Mouse (Mus musculus) intestine, embryonic 16.5 days (tissue): Measurements from ENCODE around the gene 2300003K06Rik. TPM values are rescaled to one million over a fixed set of nuclear protein-coding genes. Genes with fewer than 3 reads are reported as not detected.
"Not testable (repeated sequence)": the region's sequence is repeated elsewhere in the genome, so short reads cannot be mapped to it uniquely, and the experiment has no call there.

ENCODE experiments used
- ATAC-seq: fragments of 200-750 bp; cut with Nextera tagmentation; 2 replicates; pipeline ENCODE4 v1.8.0; 2017; ENCODE audit warnings: moderate TSS enrichment, moderate library complexity
- H3K27ac ChIP-seq: fragments of 300-500 bp; sonication (generic); 2 replicates; pipeline ENCODE4 v1.5.1; 2014; ENCODE audit warnings: mild to moderate bottlenecking, low read length
- H3K27me3 ChIP-seq: fragments of 300-500 bp; sonication (generic); replicated peaks from 2 replicates; pipeline ENCODE4 v1.6.1; 2014; ENCODE audit warnings: low read length, control low read depth, mixed read lengths; ENCODE audit not compliant: control insufficient read depth, insufficient read depth
- H3K36me3 ChIP-seq: fragments of 300-500 bp; sonication (generic); 2 replicates; pipeline ENCODE4 v1.6.1; 2014; ENCODE audit warnings: low read length, control low read depth; ENCODE audit not compliant: control insufficient read depth, insufficient read depth
- H3K4me1 ChIP-seq: fragments of 300-500 bp; sonication (generic); 2 replicates; pipeline ENCODE4 v1.6.1; 2014; ENCODE audit warnings: low read length, control low read depth, mixed read lengths; ENCODE audit not compliant: control insufficient read depth, insufficient read depth
- H3K4me2 ChIP-seq: fragments of 300-500 bp; sonication (generic); 2 replicates; pipeline ENCODE4 v1.6.1; 2014; ENCODE audit warnings: low read depth, low read length, control low read depth
- H3K4me3 ChIP-seq: fragments of 300-500 bp; sonication (generic); 2 replicates; pipeline ENCODE4 v1.5.1; 2014; ENCODE audit warnings: mild to moderate bottlenecking, low read length
- H3K9ac ChIP-seq: fragments of 300-500 bp; sonication (generic); 2 replicates; pipeline ENCODE4 v1.6.1; 2014; ENCODE audit warnings: low read depth, low read length
- H3K9me3 ChIP-seq: fragments of 300-500 bp; sonication (generic); 2 replicates; pipeline ENCODE4 v1.6.1; 2016; ENCODE audit warnings: low read length, control low read depth; ENCODE audit not compliant: control insufficient read depth
- WGBS: fragments of 180-500 bp; shearing (Covaris S2); extraction: QIAGEN DNeasy Blood & Tissue Kit; methylation state at CpG from one replicate; pipeline ENCODE4 v1.1.7; 2014; 5-methylcytosine and 5-hydroxymethylcytosine counted together
- polyA plus RNA-seq: library from polyadenylated mRNA; unstranded; fragments of >200 nt; fragmentation: Nextera tagmentation; extraction: Ambion mirVana; gene quantifications from 2 replicates; pipeline ENCODE4 v1.2.1, GENCODE M21; 2015

Gene 2300003K06Rik
- polyA plus RNA-seq, 1 experiment from 2014 or later = not detected

- not testable (repeated sequence) for H3K27me3 ChIP-seq, H3K4me2 ChIP-seq, H3K9ac ChIP-seq, H3K27ac ChIP-seq, ATAC-seq, H3K9me3 ChIP-seq, H3K4me1 ChIP-seq, H3K4me3 ChIP-seq, H3K36me3 ChIP-seq
- 91% methylated on average over 2 of the region's 2 CpGs for WGBS
Observed at GRCm38 (mm10) chr11:99815566-99815965, 22.3 kb downstream of the 2300003K06Rik start, which contains the start of gene Gm11564. TSS of gene Gm11564 (minus strand) at chr11:99815666.

- not testable (repeated sequence) for H3K27me3 ChIP-seq, ATAC-seq, H3K27ac ChIP-seq, H3K4me1 ChIP-seq, H3K9me3 ChIP-seq, H3K4me3 ChIP-seq, H3K9ac ChIP-seq, H3K36me3 ChIP-seq, H3K4me2 ChIP-seq
Observed at GRCm38 (mm10) chr11:99809792-99810191, 28.1 kb downstream of the 2300003K06Rik start, which contains the start of gene Krtap4-13. TSS of gene Krtap4-13 (minus strand) at chr11:99809892.

GRCm38 (mm10) chr11:99804346-99804745 lies 33.5 kb downstream of the 2300003K06Rik start, which contains the start of gene Gm11554:
TSS of gene Gm11554 (minus strand) at chr11:99804446.
- no CpG with 5 or more reads among the region's 1 CpGs for WGBS
- not testable (repeated sequence) for H3K4me2 ChIP-seq, H3K4me3 ChIP-seq, H3K9me3 ChIP-seq, H3K4me1 ChIP-seq, H3K9ac ChIP-seq, H3K36me3 ChIP-seq, H3K27me3 ChIP-seq, H3K27ac ChIP-seq, ATAC-seq

GRCm38 (mm10) chr11:99798832-99799231 lies 39.0 kb downstream of the 2300003K06Rik start, which contains the start of gene Gm11569:
TSS of gene Gm11569 (minus strand) at chr11:99798932.
- not testable (repeated sequence) for H3K4me1 ChIP-seq, H3K9me3 ChIP-seq, H3K4me2 ChIP-seq, H3K4me3 ChIP-seq, ATAC-seq, H3K36me3 ChIP-seq, H3K9ac ChIP-seq, H3K27me3 ChIP-seq, H3K27ac ChIP-seq
- no CpG with 5 or more reads among the region's 1 CpGs for WGBS

- Histone ChIP-seq H3K27ac (no peak within 1 kb of the TSS), H3K9ac (no peak within 1 kb of the TSS), H3K9me3 (no peaks in the 10 kb centered on the region), H3K4me3 (no peak within 1 kb of the TSS), H3K4me1 (no peaks in the 10 kb centered on the region), H3K4me2 (no peak within 1 kb of the TSS), H3K27me3 (no peaks in the 10 kb centered on the region), H3K36me3 (no peaks in the 10 kb centered on the region)
- ATAC-seq = no peak
- 78% methylated on average over 2 of the region's 2 CpGs for WGBS
Observed at GRCm38 (mm10) chr11:99793367-99793766, 44.5 kb downstream of the 2300003K06Rik start, which contains the start of gene Gm11596. TSS of gene Gm11596 (minus strand) at chr11:99793467.

Other genes starting within 250 kb of the 2300003K06Rik start
- gene Krtap1-3, start 246.7 kb downstream of the 2300003K06Rik start, polyA plus RNA-seq = not detected in 2 replicates
- not detected in 2 replicates for gene Krtap9-3, start 240.0 kb downstream of the 2300003K06Rik start, polyA plus RNA-seq
- not detected in 2 replicates for gene Gm11938, start 234.8 kb downstream of the 2300003K06Rik start, polyA plus RNA-seq
- not detected in 2 replicates for gene Gm11937, start 227.9 kb downstream of the 2300003K06Rik start, polyA plus RNA-seq
- not detected in 2 replicates for gene Krtap2-4, start 223.2 kb downstream of the 2300003K06Rik start, polyA plus RNA-seq
- gene Gm11562, start 217.6 kb downstream of the 2300003K06Rik start, polyA plus RNA-seq = not detected in 2 replicates
- gene Krtap4-1, start 209.8 kb downstream of the 2300003K06Rik start, polyA plus RNA-seq = not detected in 2 replicates
- not detected in 2 replicates for gene Krtap4-2, start 203.0 kb downstream of the 2300003K06Rik start, polyA plus RNA-seq
- gene Krtap4-7, start 194.0 kb downstream of the 2300003K06Rik start, polyA plus RNA-seq = not detected in 2 replicates
- gene Gm11555, start 187.8 kb downstream of the 2300003K06Rik start, polyA plus RNA-seq = not detected in 2 replicates
- not detected in 2 replicates for gene Gm11563, start 179.1 kb downstream of the 2300003K06Rik start, polyA plus RNA-seq
- gene Krtap4-6, start 172.1 kb downstream of the 2300003K06Rik start, polyA plus RNA-seq = not detected in 2 replicates
- gene Gm14190, start 147.3 kb downstream of the 2300003K06Rik start, polyA plus RNA-seq = not detected in 2 replicates
- gene Gm14180, start 103.8 kb downstream of the 2300003K06Rik start, polyA plus RNA-seq = not detected in 2 replicates
- gene Gm11595, start 65.2 kb downstream of the 2300003K06Rik start, polyA plus RNA-seq = not detected in 2 replicates
- not detected in 2 replicates for gene Krtap4-8, start 57.4 kb downstream of the 2300003K06Rik start, polyA plus RNA-seq
- not detected in 2 replicates for gene Krtap4-9, start 52.9 kb downstream of the 2300003K06Rik start, polyA plus RNA-seq
- gene Gm11596, start 44.6 kb downstream of the 2300003K06Rik start, polyA plus RNA-seq = not detected in 2 replicates
- not detected in 2 replicates for gene Gm11569, start 39.1 kb downstream of the 2300003K06Rik start, polyA plus RNA-seq
- gene Gm11554, start 33.6 kb downstream of the 2300003K06Rik start, polyA plus RNA-seq = not detected in 2 replicates
- not detected in 2 replicates for gene Krtap4-13, start 28.2 kb downstream of the 2300003K06Rik start, polyA plus RNA-seq
- gene Gm11564, start 22.4 kb downstream of the 2300003K06Rik start, polyA plus RNA-seq = not detected in 2 replicates
- gene Krtap4-16, start 13.5 kb upstream of the 2300003K06Rik start, polyA plus RNA-seq = not detected in 2 replicates
- gene Gm11568, start 19.9 kb upstream of the 2300003K06Rik start, polyA plus RNA-seq = not detected in 2 replicates
- gene Gm11559, start 26.4 kb upstream of the 2300003K06Rik start, polyA plus RNA-seq = not detected in 2 replicates
- gene Krtap9-1, start 35.3 kb upstream of the 2300003K06Rik start, polyA plus RNA-seq = not detected in 2 replicates
- not detected in 2 replicates for gene Gm11567, start 41.1 kb upstream of the 2300003K06Rik start, polyA plus RNA-seq
- gene Krtap31-1, start 69.9 kb upstream of the 2300003K06Rik start, polyA plus RNA-seq = not detected in 2 replicates
- gene Gm11565, start 76.7 kb upstream of the 2300003K06Rik start, polyA plus RNA-seq = not detected in 2 replicates
- gene Krtap31-2, start 98.2 kb upstream of the 2300003K06Rik start, polyA plus RNA-seq = not detected in 2 replicates
- gene Krtap9-5, start 110.4 kb upstream of the 2300003K06Rik start, polyA plus RNA-seq = not detected in 2 replicates
- gene Krtap29-1, start 141.0 kb upstream of the 2300003K06Rik start, polyA plus RNA-seq = not detected in 2 replicates
- not detected in 2 replicates for gene Krtap16-1, start 148.5 kb upstream of the 2300003K06Rik start, polyA plus RNA-seq
- gene Krtap17-1, start 155.9 kb upstream of the 2300003K06Rik start, polyA plus RNA-seq = not detected in 2 replicates
- not detected in 2 replicates for gene Krt33a, start 178.1 kb upstream of the 2300003K06Rik start, polyA plus RNA-seq
- not detected in 2 replicates for gene Krt33b, start 191.8 kb upstream of the 2300003K06Rik start, polyA plus RNA-seq
- gene Krt34, start 203.5 kb upstream of the 2300003K06Rik start, polyA plus RNA-seq = not detected in 2 replicates
- gene Krt31, start 212.5 kb upstream of the 2300003K06Rik start, polyA plus RNA-seq = not detected in 2 replicates